Mouse (Mus musculus): ENCODE results near the gene Clba1. TPM values are rescaled to one million over a fixed set of nuclear protein-coding genes. Genes with fewer than 3 reads are reported as not detected.
A peak's percentile ranks its signal among the peaks of the same experiment; 100 is the strongest.
"Not testable (repeated sequence)": the region's sequence is repeated elsewhere in the genome, so short reads cannot be mapped to it uniquely, and the experiment has no call there.

Clba1 gene
- polyA plus RNA-seq, 1 experiment from 2014 or later = 12.5 TPM

DNA sequence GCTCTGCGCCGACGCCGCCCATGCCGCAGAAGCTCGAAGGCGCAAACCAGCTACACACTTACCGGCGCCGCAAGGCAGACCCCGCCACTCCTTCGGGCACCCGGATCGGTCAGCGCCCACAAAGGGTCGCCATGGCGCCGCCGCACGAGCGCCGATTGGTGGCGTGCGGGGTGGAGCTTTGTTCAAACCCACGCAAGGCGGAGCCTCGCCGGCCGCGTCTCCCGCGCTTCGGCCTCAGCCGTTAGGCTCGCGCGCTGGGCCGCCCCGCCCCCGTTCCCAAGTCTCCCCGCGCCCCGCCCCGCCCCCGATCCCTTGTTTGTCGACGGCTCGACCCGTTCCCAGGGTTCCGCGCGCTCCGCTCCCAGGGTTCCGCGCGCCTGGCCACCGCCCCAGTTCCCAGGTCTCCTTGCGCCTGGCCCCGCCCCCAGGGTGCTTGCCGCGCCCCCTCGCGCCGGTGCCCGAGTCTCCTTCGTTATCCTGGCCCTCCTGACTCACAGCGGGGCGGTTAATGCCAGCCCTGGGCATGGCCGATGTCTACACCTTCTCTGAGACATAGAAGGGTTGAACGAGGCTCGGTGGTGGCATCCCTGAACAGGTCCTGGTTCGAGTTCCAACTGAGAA, 20.6 kb downstream of the Clba1 start, which contains the start of gene Cdca4:
Gene Cdca4, minus strand, starts transcription at position 180 of the 621 bp plus-strand sequence.
- Histone ChIP-seq H3K36me3 (ENCODE audit: control insufficient read depth, insufficient read depth, low read length) (peaks cover 4% of the 10 kb centered on the region; the same call in 1 of the 2 replicates), H3K9me3 (ENCODE audit: control insufficient read depth, low read length) (no peaks in the 10 kb centered on the region), H3K4me2 (ENCODE audit: low read depth, low read length, severe bottlenecking) (peak within 1 kb of the TSS; percentile 91), H3K4me1 (replicated peaks; ENCODE audit: control insufficient read depth, insufficient read depth, low read length) (peaks cover 19% of the 10 kb centered on the region), H3K27ac (ENCODE audit: low read depth, low read length) (peak within 1 kb of the TSS; percentile 89), H3K4me3 (ENCODE audit: low read depth, low read length) (peak within 1 kb of the TSS; percentile 68), H3K9ac (ENCODE audit: low read length) (peak within 1 kb of the TSS; percentile 99), H3K27me3 (ENCODE audit: control insufficient read depth, insufficient read depth, low read length) (no peaks in the 10 kb centered on the region)
- WGBS = 1% methylated on average over 61 of the region's 72 CpGs
- ATAC-seq (replicated peaks; ENCODE audit: low FRiP score) = peak; percentile 97
- peak; percentile 100 for DNase-seq (ENCODE audit: low spot score)

GRCm38 (mm10) chr12:112830141-112830540, 21.4 kb downstream of the Clba1 start:
- WGBS = 44% methylated on average over 2 of the region's 2 CpGs
- no peaks in the 10 kb centered on the region for H3K27me3 ChIP-seq (ENCODE audit: control insufficient read depth, insufficient read depth, low read length)
- peaks cover 4% of the 10 kb centered on the region; the same call in 1 of the 2 replicates for H3K36me3 ChIP-seq (ENCODE audit: control insufficient read depth, insufficient read depth, low read length)
- no peaks in the 10 kb centered on the region for H3K9me3 ChIP-seq (ENCODE audit: control insufficient read depth, low read length)
- H3K4me2 ChIP-seq (ENCODE audit: low read depth, low read length, severe bottlenecking) = peak overlapping the region; percentile 75
- H3K4me3 ChIP-seq (ENCODE audit: low read depth, low read length) = peak overlapping the region; percentile 68
- ATAC-seq (replicated peaks; ENCODE audit: low FRiP score) = no peak
- DNase-seq (ENCODE audit: low spot score) = no peak
- H3K4me1 ChIP-seq (replicated peaks; ENCODE audit: control insufficient read depth, insufficient read depth, low read length) = peaks cover 19% of the 10 kb centered on the region
- H3K9ac ChIP-seq (ENCODE audit: low read length) = peak overlapping the region; percentile 83
- no peak overlapping the region for H3K27ac ChIP-seq (ENCODE audit: low read depth, low read length)

DNA sequence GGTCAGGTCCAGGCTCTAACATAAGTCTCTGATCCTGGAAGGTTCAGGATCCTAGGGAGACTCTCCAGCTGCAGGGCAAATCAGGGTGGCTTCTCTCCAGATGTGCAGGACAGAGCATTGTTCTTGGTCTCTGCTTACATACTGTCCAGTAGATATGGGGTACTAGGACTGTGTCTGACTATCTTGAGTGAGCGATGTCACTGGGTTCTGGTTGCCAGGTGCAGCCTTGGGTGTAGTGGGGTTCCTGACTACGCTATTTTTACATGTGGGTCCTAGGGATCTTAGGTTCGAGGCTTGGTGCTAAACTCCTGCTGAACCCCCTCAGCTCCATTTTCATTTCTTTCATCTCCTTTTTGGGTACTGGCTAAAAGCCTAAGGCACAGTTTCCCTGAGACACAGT, 21.8 kb downstream of the Clba1 start:
- ATAC-seq (replicated peaks; ENCODE audit: low FRiP score) (no peak), DNase-seq (ENCODE audit: low spot score) (no peak)
- Histone ChIP-seq H3K9me3 (ENCODE audit: control insufficient read depth, low read length) (no peaks in the 10 kb centered on the region), H3K27me3 (ENCODE audit: control insufficient read depth, insufficient read depth, low read length) (no peaks in the 10 kb centered on the region), H3K27ac (ENCODE audit: low read depth, low read length) (no peak overlapping the region), H3K9ac (ENCODE audit: low read length) (peak overlapping the region; percentile 83), H3K36me3 (ENCODE audit: control insufficient read depth, insufficient read depth, low read length) (peaks cover 4% of the 10 kb centered on the region; the same call in 1 of the 2 replicates), H3K4me3 (ENCODE audit: low read depth, low read length) (peak overlapping the region; percentile 68), H3K4me1 (replicated peaks; ENCODE audit: control insufficient read depth, insufficient read depth, low read length) (peaks cover 19% of the 10 kb centered on the region), H3K4me2 (ENCODE audit: low read depth, low read length, severe bottlenecking) (peak overlapping the region; percentile 75)
- WGBS = 93% methylated on average over 3 of the region's 3 CpGs

- Histone ChIP-seq H3K4me2 (ENCODE audit: low read depth, low read length, severe bottlenecking) (no peak overlapping the region), H3K9me3 (ENCODE audit: control insufficient read depth, low read length) (no peaks in the 10 kb centered on the region), H3K4me3 (ENCODE audit: low read depth, low read length) (no peak overlapping the region), H3K4me1 (replicated peaks; ENCODE audit: control insufficient read depth, insufficient read depth, low read length) (peaks cover 12% of the 10 kb centered on the region), H3K27ac (ENCODE audit: low read depth, low read length) (no peak overlapping the region), H3K36me3 (ENCODE audit: control insufficient read depth, insufficient read depth, low read length) (peaks cover 2% of the 10 kb centered on the region; the same call in 1 of the 2 replicates), H3K9ac (ENCODE audit: low read length) (no peak overlapping the region), H3K27me3 (ENCODE audit: control insufficient read depth, insufficient read depth, low read length) (no peaks in the 10 kb centered on the region)
- ATAC-seq (replicated peaks; ENCODE audit: low FRiP score) (no peak), DNase-seq (ENCODE audit: low spot score) (no peak)
- WGBS = 88% methylated on average over 5 of the region's 5 CpGs
These were observed 23.7 kb downstream of the Clba1 start for GRCm38 (mm10) chr12:112832411-112832810.

DNA sequence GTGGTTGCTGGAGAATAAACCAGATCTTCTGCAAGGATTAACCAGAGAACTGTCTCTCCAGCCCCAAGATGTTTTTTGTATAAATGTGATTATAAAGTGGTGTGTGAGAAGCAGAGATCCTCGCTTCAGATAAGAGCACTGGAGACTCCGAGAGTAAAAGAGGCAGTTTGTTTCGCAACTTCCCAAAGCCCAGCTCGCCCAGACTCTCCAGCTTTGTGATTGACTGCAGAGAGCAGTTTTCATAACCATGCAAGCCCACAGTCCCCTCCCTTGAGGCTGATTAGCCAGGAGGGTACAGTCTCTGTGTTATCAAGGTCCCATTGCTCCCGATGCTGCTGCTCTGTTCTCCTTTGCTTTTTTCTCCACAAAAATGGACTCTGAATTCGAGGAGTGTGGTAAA, 24.8 kb downstream of the Clba1 start:
- 88% methylated on average over 6 of the region's 6 CpGs for WGBS
- Histone ChIP-seq H3K36me3 (ENCODE audit: control insufficient read depth, insufficient read depth, low read length) (no peaks in the 10 kb centered on the region), H3K9ac (ENCODE audit: low read length) (no peak overlapping the region), H3K4me2 (ENCODE audit: low read depth, low read length, severe bottlenecking) (no peak overlapping the region), H3K4me1 (replicated peaks; ENCODE audit: control insufficient read depth, insufficient read depth, low read length) (peaks cover 6% of the 10 kb centered on the region), H3K9me3 (ENCODE audit: control insufficient read depth, low read length) (no peaks in the 10 kb centered on the region), H3K27me3 (ENCODE audit: control insufficient read depth, insufficient read depth, low read length) (no peaks in the 10 kb centered on the region), H3K4me3 (ENCODE audit: low read depth, low read length) (no peak overlapping the region), H3K27ac (ENCODE audit: low read depth, low read length) (no peak overlapping the region)
- DNase-seq (ENCODE audit: low spot score) (no peak), ATAC-seq (replicated peaks; ENCODE audit: low FRiP score) (no peak)

DNA sequence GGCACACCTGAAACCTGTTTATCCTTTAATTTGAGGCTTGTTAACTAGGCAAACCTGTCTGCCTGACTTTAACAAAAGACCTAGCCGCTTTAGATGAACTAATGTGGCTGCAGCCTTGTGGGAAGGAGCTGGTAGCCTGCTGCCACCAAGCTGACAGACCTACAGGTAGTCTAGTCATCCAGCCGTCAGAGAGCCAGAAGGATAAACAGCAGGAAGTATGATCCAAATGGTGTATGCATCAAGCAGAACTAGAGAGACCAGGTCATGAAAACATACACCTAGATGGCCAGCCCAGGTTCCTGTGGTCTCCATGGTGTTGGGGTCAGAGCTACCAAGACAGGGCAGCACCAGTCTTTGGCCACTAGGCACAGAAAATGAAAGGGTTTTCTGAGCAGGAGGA, 26.3 kb downstream of the Clba1 start:
- H3K4me1 ChIP-seq (replicated peaks; ENCODE audit: control insufficient read depth, insufficient read depth, low read length) = peaks cover 6% of the 10 kb centered on the region
- H3K4me3 ChIP-seq (ENCODE audit: low read depth, low read length) = no peak overlapping the region
- no peak overlapping the region for H3K27ac ChIP-seq (ENCODE audit: low read depth, low read length)
- ATAC-seq (replicated peaks; ENCODE audit: low FRiP score) (no peak), DNase-seq (ENCODE audit: low spot score) (no peak)
- H3K27me3 ChIP-seq (ENCODE audit: control insufficient read depth, insufficient read depth, low read length) = no peaks in the 10 kb centered on the region
- H3K36me3 ChIP-seq (ENCODE audit: control insufficient read depth, insufficient read depth, low read length) = no peaks in the 10 kb centered on the region
- 77% methylated on average over 2 of the region's 2 CpGs for WGBS
- no peak overlapping the region for H3K9ac ChIP-seq (ENCODE audit: low read length)
- no peaks in the 10 kb centered on the region for H3K9me3 ChIP-seq (ENCODE audit: control insufficient read depth, low read length)
- no peak overlapping the region for H3K4me2 ChIP-seq (ENCODE audit: low read depth, low read length, severe bottlenecking)

DNA sequence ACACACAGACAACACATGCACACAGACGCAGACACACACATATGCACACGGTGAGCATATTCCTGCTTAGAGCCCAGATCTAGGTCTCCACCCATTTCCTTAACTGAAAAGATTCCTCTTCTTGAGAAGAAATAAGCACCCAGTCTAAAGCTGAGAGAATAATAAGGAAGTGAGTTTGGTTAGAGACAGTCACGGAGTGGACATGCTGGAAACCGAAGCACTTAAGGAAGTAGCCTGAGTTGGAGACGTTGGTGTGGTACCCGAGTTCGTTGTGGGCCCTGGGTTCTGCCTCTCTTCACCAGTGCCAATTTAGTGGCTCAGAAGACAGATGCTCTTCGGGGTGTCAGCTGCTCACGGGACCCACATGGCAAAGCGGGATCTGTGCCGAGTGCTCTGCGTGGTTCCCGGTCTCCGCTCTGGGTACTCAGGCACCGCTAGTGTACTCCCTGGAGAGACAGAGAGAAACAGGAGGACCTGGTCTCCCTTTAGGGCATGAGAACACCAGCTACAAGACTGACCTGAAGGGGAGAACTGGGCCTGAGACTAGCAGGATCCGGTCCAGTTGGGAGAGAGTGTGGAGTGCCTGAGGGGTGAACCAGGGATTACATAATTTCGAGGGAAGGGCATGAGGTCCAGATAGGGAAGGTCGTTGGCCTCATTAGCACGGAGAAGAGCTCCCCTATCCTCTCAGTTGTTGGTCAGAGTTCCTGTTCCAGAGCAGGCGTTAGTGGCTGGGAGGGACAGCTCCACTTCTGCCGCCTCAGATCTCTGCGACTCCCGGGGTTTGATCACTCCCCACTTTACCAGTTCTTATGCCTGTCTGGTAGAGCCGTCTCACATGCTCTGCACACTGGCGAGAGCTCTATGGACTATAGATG, 31.7 kb downstream of the Clba1 start:
- no peaks in the 10 kb centered on the region for H3K36me3 ChIP-seq (ENCODE audit: control insufficient read depth, insufficient read depth, low read length)
- H3K27ac ChIP-seq (ENCODE audit: low read depth, low read length) = no peak overlapping the region
- DNase-seq (ENCODE audit: low spot score) (no peak), ATAC-seq (replicated peaks; ENCODE audit: low FRiP score) (no peak)
- H3K4me3 ChIP-seq (ENCODE audit: low read depth, low read length) = no peak overlapping the region
- WGBS = 79% methylated on average over 25 of the region's 25 CpGs
- H3K9me3 ChIP-seq (ENCODE audit: control insufficient read depth, low read length) = no peaks in the 10 kb centered on the region
- no peak overlapping the region for H3K9ac ChIP-seq (ENCODE audit: low read length)
- H3K4me1 ChIP-seq (replicated peaks; ENCODE audit: control insufficient read depth, insufficient read depth, low read length) = no peaks in the 10 kb centered on the region
- H3K27me3 ChIP-seq (ENCODE audit: control insufficient read depth, insufficient read depth, low read length) = no peaks in the 10 kb centered on the region
- no peak overlapping the region for H3K4me2 ChIP-seq (ENCODE audit: low read depth, low read length, severe bottlenecking)

DNA sequence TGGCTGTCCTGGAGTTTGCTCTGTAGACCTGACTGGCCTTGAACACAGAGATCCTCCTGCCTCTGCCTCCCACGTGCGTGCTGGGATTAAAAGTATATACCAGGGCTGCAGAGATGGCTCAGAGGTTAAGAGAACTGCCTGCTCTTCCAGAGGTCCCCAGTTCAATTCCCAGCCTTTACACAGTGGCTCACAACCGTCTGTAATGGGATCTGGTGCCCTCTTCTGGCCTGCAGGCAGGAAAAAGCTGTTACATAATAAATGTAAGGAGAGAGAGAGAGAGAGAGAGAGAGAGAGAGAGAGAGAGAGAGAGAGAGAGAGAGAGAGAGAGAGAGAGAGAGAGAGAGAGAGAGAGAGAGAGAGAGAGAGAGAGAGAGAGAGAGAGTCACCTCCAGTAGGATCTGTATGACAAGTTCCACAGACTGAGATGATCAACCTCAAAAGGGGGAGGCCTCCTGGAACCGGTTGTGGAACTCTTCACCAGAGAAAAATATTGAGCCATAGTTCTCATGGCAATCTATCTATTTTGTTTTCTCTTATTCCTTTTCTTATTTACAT, 32.7 kb downstream of the Clba1 start:
- 62% methylated on average over 4 of the region's 4 CpGs for WGBS
- not testable (repeated sequence) for H3K4me3 ChIP-seq (ENCODE audit: low read depth, low read length); H3K4me2 ChIP-seq (ENCODE audit: low read depth, low read length, severe bottlenecking); ATAC-seq (replicated peaks; ENCODE audit: low FRiP score); H3K4me1 ChIP-seq (replicated peaks; ENCODE audit: control insufficient read depth, insufficient read depth, low read length); H3K9me3 ChIP-seq (ENCODE audit: control insufficient read depth, low read length); H3K36me3 ChIP-seq (ENCODE audit: control insufficient read depth, insufficient read depth, low read length); H3K27me3 ChIP-seq (ENCODE audit: control insufficient read depth, insufficient read depth, low read length); DNase-seq (ENCODE audit: low spot score); H3K27ac ChIP-seq (ENCODE audit: low read depth, low read length); H3K9ac ChIP-seq (ENCODE audit: low read length)

Measured in forebrain, embryonic 11.5 days (tissue).